ENCODE assay signal across 8 mouse cellular contexts in genomic region chr19:38901146-38902135, GRCm38 (mm10). TPM values are rescaled to one million over a fixed set of nuclear protein-coding genes. Genes with fewer than 3 reads are reported as not detected.
DNase-seq lines count a peak whose midpoint lies in the region; ATAC-seq and TF ChIP-seq lines count a peak whose summit lies in the region.

No protein-coding gene starts in this region.

- H3K4me2 ChIP-seq in intestine, postnatal 0 days (replicated peaks; ENCODE audit: low read depth): no peak overlapping the region
- H3K4me2 ChIP-seq in intestine, embryonic 15.5 days (replicated peaks): no peak overlapping the region

- no peaks in the 10 kb centered on the region; the same call in 1 of the 2 replicates for H3K36me3 ChIP-seq in intestine, postnatal 0 days (ENCODE audit: control insufficient read depth, insufficient read depth)
- H3K36me3 ChIP-seq in intestine, embryonic 15.5 days: no peaks in the 10 kb centered on the region

- no peak for ATAC-seq in intestine, postnatal 0 days
- no peak for ATAC-seq in intestine, embryonic 15.5 days

- no peak overlapping the region for H3K27ac ChIP-seq in intestine, postnatal 0 days (ENCODE audit: low read depth, low read length)
- H3K27ac ChIP-seq in intestine, embryonic 15.5 days: no peak overlapping the region

- peak; percentile 3 for DNase-seq in adrenal gland, adult 2 months
- DNase-seq in adrenal gland, postnatal 4 days (ENCODE audit: low spot score in 2 of 2): no peak
- DNase-seq in right cerebral cortex, adult 2 months (ENCODE audit: low spot score in 2 of 2): peak; percentile 13 to 16
- DNase-seq in right cerebral cortex, postnatal 25 days: no peak
- no peak for DNase-seq in ovary, adult 18-20 months (ENCODE audit: low spot score)
- no peak for DNase-seq in gastrocnemius, adult 18-20 months (ENCODE audit: low spot score)

- H3K4me1 ChIP-seq in intestine, postnatal 0 days (replicated peaks; ENCODE audit: control insufficient read depth, insufficient read depth, low read length): no peaks in the 10 kb centered on the region
- no peaks in the 10 kb centered on the region for H3K4me1 ChIP-seq in intestine, embryonic 15.5 days (replicated peaks)

- no peaks in the 10 kb centered on the region for H3K27me3 ChIP-seq in intestine, postnatal 0 days (replicated peaks; ENCODE audit: control insufficient read depth, insufficient read depth, low read length)
- no peaks in the 10 kb centered on the region for H3K27me3 ChIP-seq in intestine, embryonic 15.5 days (replicated peaks)

- no peak overlapping the region for H3K9ac ChIP-seq in intestine, postnatal 0 days (ENCODE audit: low read depth, low read length)
- H3K9ac ChIP-seq in intestine, embryonic 15.5 days: no peak overlapping the region

- no peak overlapping the region for H3K4me3 ChIP-seq in intestine, postnatal 0 days (ENCODE audit: low read depth, low read length)
- H3K4me3 ChIP-seq in intestine, embryonic 15.5 days (replicated peaks): no peak overlapping the region

- no peaks in the 10 kb centered on the region for H3K9me3 ChIP-seq in intestine, postnatal 0 days (ENCODE audit: control insufficient read depth)
- H3K9me3 ChIP-seq in intestine, embryonic 15.5 days: no peaks in the 10 kb centered on the region

- WGBS in intestine, postnatal 0 days: 71% methylated on average over 12 of the region's 12 CpGs
- WGBS in intestine, embryonic 15.5 days: 66% methylated on average over 12 of the region's 12 CpGs

- TF ChIP-seq CTCF in intestine, postnatal 0 days (IDR thresholded peaks at IDR 0.05; ENCODE audit: low read depth): peak; percentile 43

RNA-seq across cellular contexts. Expression of gene Hells, which starts 29.3 kb away (rescaled TPM):
- 1 to 10 TPM; 3.4 to 6.8 TPM for total RNA-seq in adrenal gland, adult 2 months (2021)
- 0.18 and 0.31 TPM in 2 replicates for polyA plus RNA-seq in adrenal gland, adult 2 months (2012; rRNA removed)
- total RNA-seq in adrenal gland, postnatal 4 days (2021): 10 to 100 TPM; 25.5 to 29.6 TPM
- 14.6 and 18.7 TPM in 2 replicates for polyA plus RNA-seq in intestine, postnatal 0 days (2015; fragmentation: Nextera tagmentation; extraction: Ambion mirVana)
- polyA plus RNA-seq in intestine, embryonic 15.5 days (2015; fragmentation: Nextera tagmentation; extraction: Ambion mirVana): 45.1 and 55.5 TPM in 2 replicates
- total RNA-seq in gastrocnemius, adult 18-20 months (2021): under 1 TPM; 0.28 to 0.87 TPM

Comparison
In these comparisons a context has a peak if more than half of its experiments do, and no peak if none do; other contexts are left out.
1. DNase-seq: peak in adrenal gland, adult 2 months (single experiment) and right cerebral cortex, adult 2 months (2 of 2); none in adrenal gland, postnatal 4 days (0 of 2), right cerebral cortex, postnatal 25 days (single experiment), ovary, adult 18-20 months (single experiment) and gastrocnemius, adult 18-20 months (single experiment).